8 mouse cellular contexts compared by ENCODE assay signal in the genomic region with DNA sequence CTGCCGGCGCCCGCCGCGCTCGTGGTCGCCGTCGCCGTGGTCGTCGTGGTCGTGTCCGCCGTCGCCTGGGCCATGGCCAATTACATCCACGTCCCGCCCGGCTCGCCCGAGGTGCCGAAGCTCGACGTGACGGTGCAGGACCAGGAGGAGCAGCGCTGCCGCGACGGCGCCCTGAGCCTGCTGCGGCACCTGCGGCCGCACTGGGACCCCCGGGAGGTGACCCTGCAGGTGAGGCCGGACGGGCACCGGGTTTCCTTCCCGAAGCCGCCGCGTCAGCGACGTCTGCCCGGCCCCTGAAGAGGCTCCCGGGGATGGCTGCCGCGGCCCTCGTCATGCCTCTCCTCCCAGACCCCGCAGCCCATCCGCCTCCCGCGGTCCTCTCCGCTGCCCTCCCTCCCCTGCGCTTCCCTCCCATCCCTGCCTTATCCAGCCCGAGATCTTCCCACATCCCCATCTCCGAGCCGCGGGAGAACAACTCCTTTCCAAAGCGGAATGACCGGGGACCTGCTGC. TPM values are rescaled to one million over a fixed set of nuclear protein-coding genes. Genes with fewer than 3 reads are reported as not detected.
A peak's percentile ranks its signal among the peaks of the same experiment; 100 is the strongest.
DNase-seq lines count a peak whose midpoint lies in the region; ATAC-seq and TF ChIP-seq lines count a peak whose summit lies in the region.

No protein-coding gene starts in this region.

- peak overlapping the region; percentile 89 for H3K4me2 ChIP-seq in heart, embryonic 14.5 days (ENCODE audit: low read length)
- H3K4me2 ChIP-seq in embryonic facial prominence, embryonic 13.5 days: peak overlapping the region; percentile 70
- peak overlapping the region; percentile 81 for H3K4me2 ChIP-seq in hindbrain, postnatal 0 days (ENCODE audit: low read depth, low read length)
- H3K4me2 ChIP-seq in lung, embryonic 15.5 days: peak overlapping the region; percentile 95

- DNase-seq in heart, adult 11 months: no peak
- DNase-seq in ES-E14 (ENCODE audit: low read depth, low spot score): no peak
- DNase-seq in hindbrain, postnatal 0 days (ENCODE audit: low spot score): peak; percentile 61
- DNase-seq in right cerebral cortex, postnatal 14 days: peak; percentile 56

- H3K27ac ChIP-seq in heart, embryonic 14.5 days (replicated peaks in 1 of 2; ENCODE audit: control insufficient read depth in 1 of 2, insufficient read depth in 1 of 2, low read depth in 2 of 2, low read length in 2 of 2): peak overlapping the region; percentile 28 to 85; a peak in 3 of 4 replicates
- peak overlapping the region; percentile 94 for H3K27ac ChIP-seq in ES-E14 (ENCODE audit: insufficient read depth, low read depth, low read length, poor library complexity, severe bottlenecking)
- peak overlapping the region; percentile 89 for H3K27ac ChIP-seq in embryonic facial prominence, embryonic 13.5 days
- H3K27ac ChIP-seq in hindbrain, postnatal 0 days: peak overlapping the region; percentile 92
- H3K27ac ChIP-seq in lung, embryonic 15.5 days: peak overlapping the region; percentile 96

- peaks cover 7% of the 10 kb centered on the region; the same call in 1 of the 2 replicates for H3K36me3 ChIP-seq in heart, embryonic 14.5 days (ENCODE audit: control insufficient read depth, insufficient read depth, low read length)
- H3K36me3 ChIP-seq in ES-E14 (ENCODE audit: control insufficient read depth, insufficient read depth, low read length, poor library complexity, severe bottlenecking): peaks cover 20% of the 10 kb centered on the region
- H3K36me3 ChIP-seq in embryonic facial prominence, embryonic 13.5 days: no peaks in the 10 kb centered on the region
- H3K36me3 ChIP-seq in hindbrain, postnatal 0 days (ENCODE audit: insufficient read depth, low read length): no peaks in the 10 kb centered on the region
- H3K36me3 ChIP-seq in lung, embryonic 15.5 days: no peaks in the 10 kb centered on the region

- H3K9ac ChIP-seq in heart, embryonic 14.5 days (ENCODE audit: low read length): peak overlapping the region; percentile 91
- H3K9ac ChIP-seq in ES-E14 (ENCODE audit: insufficient read depth, low read depth, low read length, poor library complexity, severe bottlenecking): peak overlapping the region; percentile 95
- H3K9ac ChIP-seq in embryonic facial prominence, embryonic 13.5 days: peak overlapping the region; percentile 87
- H3K9ac ChIP-seq in hindbrain, postnatal 0 days (replicated peaks; ENCODE audit: low read length): peak overlapping the region; percentile 82
- H3K9ac ChIP-seq in lung, embryonic 15.5 days: peak overlapping the region; percentile 83

- in situ Hi-C loops in ES-E14 (cut with MboI; ENCODE audit: low sequenced_read_pairs in 2 of 2, unreplicated experiment in 2 of 2): no loop called here

- under 1% methylated on average over 45 of the region's 60 CpGs for WGBS in heart, embryonic 14.5 days
- WGBS in embryonic facial prominence, embryonic 13.5 days: under 1% methylated on average over 60 of the region's 60 CpGs
- under 1% methylated on average over 52 of the region's 60 CpGs for WGBS in hindbrain, postnatal 0 days
- WGBS in lung, embryonic 15.5 days: under 1% methylated on average over 50 of the region's 60 CpGs

- peak overlapping the region; percentile 74 to 95 for H3K4me3 ChIP-seq in heart, embryonic 14.5 days (ENCODE audit: control insufficient read depth in 1 of 2, insufficient read depth in 1 of 2, low read depth in 1 of 2, low read length in 2 of 2)
- H3K4me3 ChIP-seq in ES-E14 (ENCODE audit: insufficient read depth in 1 of 2, low read depth in 1 of 2, low read length in 2 of 2, poor library complexity in 1 of 2, severe bottlenecking in 1 of 2): peak overlapping the region; percentile 83 to 95
- H3K4me3 ChIP-seq in embryonic facial prominence, embryonic 13.5 days: peak overlapping the region; percentile 86
- peak overlapping the region; percentile 85 for H3K4me3 ChIP-seq in hindbrain, postnatal 0 days (ENCODE audit: low read length)
- peak overlapping the region; percentile 94 for H3K4me3 ChIP-seq in lung, embryonic 15.5 days

- peak; percentile 41 for ATAC-seq in heart, embryonic 14.5 days (ENCODE audit: insufficient number of reproducible peaks, insufficient read depth, low FRiP score, low read depth)
- peak; percentile 33 for ATAC-seq in embryonic facial prominence, embryonic 13.5 days (ENCODE audit: insufficient number of reproducible peaks, insufficient read depth, low FRiP score, low TSS enrichment, low read depth)
- peak; percentile 50 for ATAC-seq in hindbrain, postnatal 0 days
- peak; percentile 47 for ATAC-seq in lung, embryonic 15.5 days (ENCODE audit: borderline replicate concordance, extremely low read depth, low FRiP score, low TSS enrichment)
- ATAC-seq in inflammation-experienced regulatory T-cells, adult 6 months: no peak

- H3K4me1 ChIP-seq in heart, embryonic 14.5 days (ENCODE audit: control insufficient read depth in 2 of 2, insufficient read depth in 2 of 2, low read length in 2 of 2): peaks cover 0 to 13% of the 10 kb centered on the region in 2 experiments; a peak in 2 of 4 replicates
- peaks cover 6 to 14% of the 10 kb centered on the region in 2 experiments for H3K4me1 ChIP-seq in ES-E14 (ENCODE audit: control insufficient read depth in 2 of 2, insufficient read depth in 2 of 2, low read length in 2 of 2, poor library complexity in 1 of 2)
- H3K4me1 ChIP-seq in embryonic facial prominence, embryonic 13.5 days: peaks cover 47% of the 10 kb centered on the region
- H3K4me1 ChIP-seq in hindbrain, postnatal 0 days (ENCODE audit: insufficient read depth, low read length): no peaks in the 10 kb centered on the region
- peaks cover 26% of the 10 kb centered on the region for H3K4me1 ChIP-seq in lung, embryonic 15.5 days

- H3K27me3 ChIP-seq in heart, embryonic 14.5 days (ENCODE audit: control insufficient read depth, insufficient read depth, low read length): no peaks in the 10 kb centered on the region
- H3K27me3 ChIP-seq in embryonic facial prominence, embryonic 13.5 days: no peaks in the 10 kb centered on the region
- H3K27me3 ChIP-seq in hindbrain, postnatal 0 days (ENCODE audit: insufficient read depth, low read length): no peaks in the 10 kb centered on the region
- H3K27me3 ChIP-seq in lung, embryonic 15.5 days: no peaks in the 10 kb centered on the region

- no peaks in the 10 kb centered on the region for H3K9me3 ChIP-seq in heart, embryonic 14.5 days (ENCODE audit: control insufficient read depth, low read length)
- no peaks in the 10 kb centered on the region for H3K9me3 ChIP-seq in ES-E14 (ENCODE audit: control insufficient read depth, insufficient read depth, low read depth, low read length)
- no peaks in the 10 kb centered on the region for H3K9me3 ChIP-seq in embryonic facial prominence, embryonic 13.5 days
- no peaks in the 10 kb centered on the region for H3K9me3 ChIP-seq in hindbrain, postnatal 0 days (ENCODE audit: low read length)
- H3K9me3 ChIP-seq in lung, embryonic 15.5 days: no peaks in the 10 kb centered on the region

- TF ChIP-seq CTCF in hindbrain, postnatal 0 days (IDR thresholded peaks at IDR 0.05; ENCODE audit: low read depth): no peak

TF ChIP-seq in ES-E14, 5 proteins besides CTCF, POLR2A, EP300 and RAD21:
- TF ChIP-seq CHD2 (IDR thresholded peaks at IDR 0.05; ENCODE audit: low read depth, low read length) (no peak), HCFC1 (IDR thresholded peaks at IDR 0.05; ENCODE audit: borderline replicate concordance, insufficient read depth, low read length) (no peak; the same call in 1 of the 2 replicates), ZNF384 (IDR thresholded peaks at IDR 0.05; ENCODE audit: low read depth, low read length) (no peak)

RNA-seq across cellular contexts. Expression of a gene that starts 0.4 kb away (rescaled TPM):
- polyA plus RNA-seq in heart, embryonic 14.5 days (2014; fragmentation: Nextera tagmentation; extraction: Ambion mirVana): 18.9 and 19.4 TPM in 2 replicates
- total RNA-seq in ES-E14 (2012; rRNA removed): 75.7 and 82.5 TPM in 2 replicates
- 22.5 and 26.6 TPM in 2 replicates for polyA plus RNA-seq in embryonic facial prominence, embryonic 13.5 days (2015; fragmentation: Nextera tagmentation; extraction: Ambion mirVana)
- total RNA-seq in hindbrain, postnatal 0 days (2014; rRNA removed): 100 and 111 TPM in 2 replicates
- polyA plus RNA-seq in hindbrain, postnatal 0 days (2015; fragmentation: Nextera tagmentation; extraction: Ambion mirVana): 31.8 and 33.2 TPM in 2 replicates
- polyA plus RNA-seq in lung, embryonic 15.5 days (2015; fragmentation: Nextera tagmentation; extraction: Ambion mirVana): 15.8 and 16.1 TPM in 2 replicates
- polyA plus RNA-seq in inflammation-experienced regulatory T-cells, adult 6 months (2017; shearing (Covaris generic)): 10 to 100 TPM; 15.2 to 39.5 (median 37.0) TPM

Comparison
In these comparisons a context has a peak if more than half of its experiments do, and no peak if none do; other contexts are left out.
1. DNase-seq: peak in hindbrain, postnatal 0 days (single experiment) and right cerebral cortex, postnatal 14 days (single experiment); none in heart, adult 11 months (single experiment) and ES-E14 (single experiment).
2. Peak in every context shown above with its lines, with median percentiles within 50 percentile points of each other: H3K27ac ChIP-seq, H3K4me2 ChIP-seq, H3K4me3 ChIP-seq and H3K9ac ChIP-seq.